Mouse (Mus musculus) myocyte (in vitro differentiated cells): ENCODE data around the gene Dynlt1b. TPM values are rescaled to one million over a fixed set of nuclear protein-coding genes. Genes with fewer than 3 reads are reported as not detected.
A peak's percentile ranks its signal among the peaks of the same experiment; 100 is the strongest.
"Not testable (repeated sequence)": the region's sequence is repeated elsewhere in the genome, so short reads cannot be mapped to it uniquely, and the experiment has no call there.

ENCODE experiments used
- H3K27me3 ChIP-seq: one replicate; pipeline ENCODE4 v1.6.1; 2011; ENCODE audit not compliant: control insufficient read depth, insufficient read depth, insufficient read length
- H3K36me3 ChIP-seq: one replicate; pipeline ENCODE4 v1.6.1; 2011; ENCODE audit not compliant: control insufficient read depth, insufficient read depth
- H3K4me2 ChIP-seq: one replicate; pipeline ENCODE4 v1.6.1; 2011; ENCODE audit warnings: low read depth, control low read depth
- H3K4me3 ChIP-seq: one replicate; pipeline ENCODE4 v1.5.1; 2011; ENCODE audit warnings: mild to moderate bottlenecking, control low read depth, moderate library complexity
- H3K79me2 ChIP-seq: one replicate; pipeline ENCODE4 v1.6.1; 2011; ENCODE audit not compliant: control insufficient read depth, insufficient read depth
- H3ac ChIP-seq: one replicate; pipeline ENCODE4 v1.6.1; 2011; ENCODE audit not compliant: control insufficient read depth, insufficient read length
- POLR2A ChIP-seq: IDR thresholded peaks from one replicate; pipeline ENCODE4 v1.6.1; 2011; ENCODE audit warnings: low read depth, mild to moderate bottlenecking, control low read depth, moderate library complexity; ENCODE audit not compliant: insufficient read length
- POLR2AphosphoS2 ChIP-seq: IDR thresholded peaks from one replicate; pipeline ENCODE4 v1.6.1; 2011; ENCODE audit warnings: low read depth, control low read depth; ENCODE audit not compliant: insufficient read length
- polyA plus RNA-seq: library from polyadenylated mRNA; unstranded; fragments of >200 nt; fragmentation: generic; extraction: Trizol; gene quantifications from one replicate; pipeline ENCODE4 v1.2.1, GENCODE M21; 2012; ENCODE audit warnings: missing spikeins

The Dynlt1b gene
- polyA plus RNA-seq: 201 TPM

DNA sequence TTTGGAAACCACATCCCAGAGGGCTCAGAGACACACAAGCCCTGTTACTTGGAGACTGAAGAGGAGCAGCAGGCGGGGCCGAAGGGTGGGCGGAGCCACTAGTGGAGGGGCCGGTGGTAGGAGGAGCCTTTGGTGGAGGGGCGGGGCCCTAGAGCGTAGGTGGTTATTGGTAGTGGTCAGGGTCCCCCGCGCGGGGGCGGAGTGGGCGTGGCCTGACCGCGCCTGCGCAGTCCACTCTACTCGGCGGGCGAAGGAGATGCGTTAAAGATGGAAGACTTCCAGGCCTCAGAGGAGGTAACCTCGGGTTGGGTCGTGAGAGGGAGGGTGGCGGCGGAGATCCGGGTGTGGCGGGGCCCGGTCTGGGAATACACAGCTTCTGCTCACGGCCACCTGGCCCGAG is at the start of gene Dynlt1b:
Gene Dynlt1b (plus strand): TSS at position 168 of the 400 bp plus-strand sequence.
- peak within 1 kb of the TSS; percentile 73 for H3K4me2 ChIP-seq
- not testable (repeated sequence) for H3K79me2 ChIP-seq, H3K36me3 ChIP-seq, H3ac ChIP-seq, H3K27me3 ChIP-seq
- peak within 1 kb of the TSS; percentile 24 for H3K4me3 ChIP-seq
- peak; percentile 54 for TF ChIP-seq POLR2AphosphoS2
- peak; percentile 64 for TF ChIP-seq POLR2A

DNA sequence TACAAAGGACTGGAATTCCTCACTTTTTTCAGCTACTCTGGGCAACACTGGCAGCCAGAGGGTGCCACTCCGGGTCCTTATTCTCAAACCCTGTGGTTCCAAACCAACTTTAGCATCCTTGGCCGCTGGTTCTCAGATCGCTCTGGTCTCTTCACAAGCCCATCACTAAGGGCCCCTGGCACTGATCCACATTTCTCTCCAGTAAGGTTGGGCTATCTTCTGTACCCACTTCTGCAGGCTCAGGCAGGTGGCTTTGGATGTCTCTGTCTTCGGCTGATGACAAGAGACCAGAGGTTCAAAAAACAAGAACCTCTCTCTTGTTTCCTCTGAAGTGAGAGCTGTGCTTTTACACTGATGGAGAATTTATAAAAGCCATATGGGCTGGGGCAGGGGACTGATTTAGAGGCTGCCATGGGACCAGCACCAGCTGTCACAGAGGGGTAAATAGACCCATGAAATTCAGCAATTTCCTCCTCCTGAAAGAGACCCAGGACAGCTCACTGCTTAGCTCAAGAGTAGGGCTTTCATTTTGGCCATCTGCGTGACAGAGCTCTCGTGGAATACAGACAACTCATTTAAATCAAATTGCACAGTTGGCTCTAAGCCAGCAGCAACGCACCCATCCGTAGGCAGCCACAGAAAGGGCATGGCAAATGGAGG is 49.6 kb upstream of the Dynlt1b start:
- H3ac ChIP-seq, H3K27me3 ChIP-seq, H3K4me2 ChIP-seq, H3K36me3 ChIP-seq, H3K79me2 ChIP-seq, H3K4me3 ChIP-seq: not testable (repeated sequence)

DNA sequence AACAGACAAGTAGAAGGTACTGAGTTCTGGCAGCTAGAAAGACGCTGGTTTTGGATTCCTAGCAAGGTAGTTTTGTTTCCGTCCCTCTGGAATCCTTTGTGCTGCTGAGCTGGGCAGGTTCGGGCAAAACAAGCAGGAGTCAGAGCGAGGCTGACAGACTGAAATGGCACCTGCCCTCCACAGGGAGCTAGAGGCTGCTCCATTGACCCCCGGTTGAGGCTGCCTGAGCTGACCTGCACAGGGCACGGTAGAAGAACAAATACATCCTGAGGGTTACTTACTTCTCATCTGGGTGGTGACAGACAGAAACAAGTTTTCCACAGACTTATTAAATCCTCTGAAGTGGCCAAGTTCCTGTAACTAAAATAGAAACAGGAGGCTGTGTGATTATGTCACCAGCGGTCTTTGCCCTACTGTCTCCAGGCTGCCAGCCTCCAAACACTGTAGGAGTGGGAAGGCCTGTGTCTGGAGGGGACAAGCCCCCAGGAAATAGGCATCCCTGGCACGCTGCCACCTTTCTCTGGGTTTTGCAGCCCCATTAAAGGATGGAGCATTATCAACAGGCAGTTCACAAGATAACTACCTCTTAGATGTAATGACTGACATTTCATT is 48.7 kb upstream of the Dynlt1b start:
- not testable (repeated sequence) for H3K27me3 ChIP-seq, H3K36me3 ChIP-seq, H3ac ChIP-seq, H3K79me2 ChIP-seq, H3K4me2 ChIP-seq, H3K4me3 ChIP-seq

DNA sequence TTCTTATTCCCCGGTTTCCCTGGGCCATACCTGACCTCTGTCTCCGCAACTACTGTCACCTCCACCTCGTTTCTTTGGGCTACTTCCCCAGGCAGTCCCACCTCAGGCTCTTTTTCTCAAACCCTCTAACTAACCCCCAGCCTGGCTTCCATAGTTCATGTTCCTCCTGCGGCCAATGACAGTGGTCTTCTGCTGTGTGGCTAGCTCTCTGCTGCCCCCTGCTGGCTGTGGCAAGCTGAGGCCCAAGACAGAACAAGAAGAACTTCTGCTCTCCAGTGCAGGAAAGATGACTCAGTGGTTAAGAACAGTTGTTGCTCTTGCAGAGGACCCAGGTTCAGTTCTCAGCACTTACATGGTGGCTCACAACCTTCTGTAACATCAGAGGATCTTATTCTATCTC is 43.0 kb upstream of the Dynlt1b start:
- H3K36me3 ChIP-seq, H3K79me2 ChIP-seq, H3K4me3 ChIP-seq, H3K27me3 ChIP-seq, H3ac ChIP-seq, H3K4me2 ChIP-seq: not testable (repeated sequence)

DNA sequence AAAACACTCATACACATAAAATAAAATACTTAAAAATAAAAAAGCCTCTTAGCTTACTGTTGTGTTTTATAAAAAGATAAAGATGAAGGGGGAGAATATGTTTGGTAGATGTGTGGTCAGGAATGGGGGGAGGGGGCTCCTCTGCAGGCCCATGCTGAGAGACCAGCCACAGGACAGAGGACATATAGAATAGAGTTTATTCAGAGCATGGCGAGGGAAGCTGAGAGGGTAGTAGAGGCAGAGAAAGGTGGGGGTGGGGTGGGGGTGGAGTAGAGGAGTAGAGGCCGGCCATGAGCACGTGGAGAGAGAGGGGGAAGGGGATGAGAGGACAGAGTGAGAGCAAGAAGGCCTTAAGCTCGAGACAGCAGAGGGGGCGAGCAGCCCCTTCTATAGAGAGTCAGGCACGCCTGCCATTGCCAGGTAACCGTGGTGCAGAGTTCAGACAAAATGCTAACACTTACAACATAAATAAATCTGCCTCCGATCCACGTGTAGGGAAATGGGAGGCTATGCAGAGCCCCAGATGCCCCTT is 42.5 kb upstream of the Dynlt1b start:
- not testable (repeated sequence) for H3K4me2 ChIP-seq, H3K27me3 ChIP-seq, H3K4me3 ChIP-seq, H3K79me2 ChIP-seq, H3ac ChIP-seq, H3K36me3 ChIP-seq

DNA sequence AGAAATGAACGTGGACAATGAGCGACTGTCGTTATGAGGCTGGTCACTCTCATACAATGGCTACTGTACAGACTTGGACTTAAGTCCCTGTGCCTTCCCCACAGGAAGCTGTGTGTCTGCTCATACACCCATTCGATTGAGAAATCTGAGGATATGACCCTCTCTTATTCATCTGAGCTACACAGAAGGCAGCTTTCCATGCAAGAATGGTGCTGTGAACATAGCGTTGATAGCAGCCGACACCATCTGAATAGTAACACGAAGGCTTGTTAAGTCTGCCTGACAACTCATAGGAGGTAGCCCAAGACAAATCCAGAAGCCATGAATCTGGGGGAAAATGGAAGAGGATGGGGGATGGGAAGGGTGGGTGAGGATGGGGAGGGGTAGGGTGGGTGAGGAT is 40.4 kb upstream of the Dynlt1b start:
- H3ac ChIP-seq, H3K79me2 ChIP-seq, H3K4me2 ChIP-seq, H3K36me3 ChIP-seq, H3K4me3 ChIP-seq, H3K27me3 ChIP-seq: not testable (repeated sequence)

DNA sequence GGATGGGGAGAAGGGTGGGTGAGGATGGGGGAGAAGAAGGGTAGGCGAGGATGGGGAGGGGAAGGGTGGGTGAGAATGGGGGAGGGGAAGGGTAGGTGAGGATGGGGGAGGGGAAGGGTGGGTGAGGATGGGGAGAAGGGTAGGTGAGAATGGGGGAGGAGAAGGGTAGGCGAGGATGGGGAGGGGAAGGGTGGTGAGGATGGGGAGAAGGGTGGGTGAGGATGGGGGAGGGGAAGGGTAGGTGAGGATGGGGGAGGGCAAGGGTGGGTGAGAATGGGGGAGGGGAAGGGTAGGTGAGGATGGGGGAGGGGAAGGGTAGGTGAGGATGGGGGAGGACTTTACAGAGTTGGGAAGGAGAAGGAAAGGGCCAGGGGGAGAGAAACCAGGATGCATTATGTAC is 39.2 kb upstream of the Dynlt1b start:
- H3K79me2 ChIP-seq, H3K27me3 ChIP-seq, H3ac ChIP-seq, H3K4me3 ChIP-seq, H3K36me3 ChIP-seq, H3K4me2 ChIP-seq: not testable (repeated sequence)

DNA sequence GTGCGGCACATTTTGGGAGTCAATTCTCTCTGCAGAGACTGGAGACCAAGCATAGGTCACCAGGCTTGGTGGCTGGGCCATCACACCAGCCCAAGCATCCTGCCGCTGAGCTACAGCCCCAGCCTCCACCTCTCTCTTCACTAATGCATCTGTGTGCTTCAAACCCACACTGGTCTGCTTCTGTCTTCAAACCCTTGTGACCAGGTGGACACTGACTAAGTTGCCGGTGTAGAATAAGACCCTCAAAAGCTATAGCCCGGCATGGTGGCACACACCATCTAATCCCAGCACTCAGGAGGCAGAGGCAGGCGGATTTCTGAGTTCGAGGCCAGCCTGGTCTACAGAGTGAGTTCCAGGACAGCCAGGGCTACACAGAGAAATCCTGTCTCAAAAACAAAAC is 38.2 kb upstream of the Dynlt1b start:
- not testable (repeated sequence) for H3K36me3 ChIP-seq, H3K4me3 ChIP-seq, H3ac ChIP-seq, H3K79me2 ChIP-seq, H3K4me2 ChIP-seq, H3K27me3 ChIP-seq

DNA sequence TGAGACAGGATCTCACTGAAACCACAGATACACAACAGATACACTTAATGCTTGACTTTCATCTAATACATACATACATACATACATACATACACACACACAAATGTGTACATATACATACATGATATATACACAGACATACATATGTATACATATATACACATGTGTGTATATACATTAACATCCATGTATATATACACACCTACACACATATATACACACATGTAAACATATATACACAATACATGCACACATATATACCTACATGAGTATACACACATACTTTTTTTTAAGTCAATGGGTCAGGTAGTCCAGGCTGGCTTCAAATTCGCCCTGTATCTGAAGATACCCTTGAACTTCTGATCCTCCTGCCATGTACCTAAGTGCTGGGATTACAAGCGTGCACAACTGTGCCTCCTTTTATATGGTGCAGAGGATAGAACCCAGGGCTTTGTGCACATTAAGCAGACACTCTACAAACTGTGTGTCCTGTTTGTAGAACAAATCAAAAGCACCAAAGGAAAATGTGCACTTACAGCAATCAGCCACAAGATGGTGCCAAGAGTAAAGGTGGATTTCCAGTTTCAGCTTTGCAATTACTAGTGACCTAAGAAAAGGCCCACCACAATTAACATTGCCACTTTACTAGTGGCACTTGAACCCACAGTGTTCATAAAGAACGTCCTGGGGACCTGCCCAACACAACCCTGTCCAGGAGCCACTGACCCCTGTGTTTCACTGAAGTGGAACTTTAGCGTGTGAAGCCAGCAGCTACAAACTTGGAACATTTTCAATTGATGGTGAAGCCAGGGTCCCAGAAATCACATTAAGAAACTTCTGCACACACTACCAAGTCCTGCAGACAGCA is 37.2 kb upstream of the Dynlt1b start:
- H3K27me3 ChIP-seq, H3K4me2 ChIP-seq, H3K79me2 ChIP-seq, H3K36me3 ChIP-seq, H3ac ChIP-seq, H3K4me3 ChIP-seq: not testable (repeated sequence)

DNA sequence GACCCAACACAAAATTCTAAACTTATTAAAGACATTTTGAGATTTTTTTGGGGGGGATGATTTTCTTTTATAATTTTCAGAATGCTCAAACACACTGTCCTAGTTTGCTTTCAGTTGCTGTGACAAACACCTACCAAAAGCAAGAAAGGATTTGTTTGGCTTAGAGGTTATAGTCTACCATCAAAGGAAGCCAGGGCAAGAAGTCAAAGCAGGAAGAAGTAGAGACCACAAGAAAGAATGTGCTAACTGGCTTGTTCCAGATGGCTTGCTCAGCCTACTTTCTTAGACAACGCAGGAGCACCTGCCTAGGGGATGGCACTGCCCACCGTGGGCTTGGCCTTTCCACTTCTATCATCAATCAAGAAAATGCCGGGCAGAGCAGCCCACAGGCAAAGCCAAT is 31.8 kb upstream of the Dynlt1b start:
- H3K79me2 ChIP-seq, H3K4me3 ChIP-seq, H3K4me2 ChIP-seq, H3K27me3 ChIP-seq, H3ac ChIP-seq, H3K36me3 ChIP-seq: not testable (repeated sequence)
